Mouse (Mus musculus) hindbrain, embryonic 15.5 days (tissue): ENCODE measurements around the gene Cnnm4. TPM values are rescaled to one million over a fixed set of nuclear protein-coding genes. Genes with fewer than 3 reads are reported as not detected.
"Not testable (repeated sequence)": the region's sequence is repeated elsewhere in the genome, so short reads cannot be mapped to it uniquely, and the experiment has no call there.

Source experiments
- ATAC-seq: fragments of 200-750 bp; cut with Nextera tagmentation; 2 replicates; pipeline ENCODE4 v1.8.0; 2017; ENCODE audit warnings: low read depth, moderate number of reproducible peaks, moderate TSS enrichment; ENCODE audit not compliant: low FRiP score
- H3K27ac ChIP-seq: fragments of 300-500 bp; sonication (generic); replicated peaks from 2 replicates; pipeline ENCODE4 v1.5.1; 2015; ENCODE audit warnings: mild to moderate bottlenecking, inconsistent platforms
- H3K27me3 ChIP-seq: fragments of 300-500 bp; sonication (generic); 2 replicates; pipeline ENCODE4 v1.6.1; 2015; ENCODE audit warnings: control low read depth, inconsistent platforms
- H3K36me3 ChIP-seq: fragments of 300-500 bp; sonication (generic); 2 replicates; pipeline ENCODE4 v1.6.1; 2015; ENCODE audit warnings: control low read depth, inconsistent platforms
- H3K4me1 ChIP-seq: fragments of 300-500 bp; sonication (generic); replicated peaks from 2 replicates; pipeline ENCODE4 v1.6.1; 2015; ENCODE audit warnings: control low read depth, inconsistent platforms
- H3K4me2 ChIP-seq: fragments of 300-500 bp; sonication (generic); 2 replicates; pipeline ENCODE4 v1.6.1; 2015; ENCODE audit warnings: moderate library complexity, mild to moderate bottlenecking, inconsistent platforms
- H3K4me3 ChIP-seq: fragments of 300-500 bp; sonication (generic); 2 replicates; pipeline ENCODE4 v1.5.1; 2015; ENCODE audit warnings: mild to moderate bottlenecking, inconsistent platforms
- H3K9ac ChIP-seq: fragments of 300-500 bp; sonication (generic); 2 replicates; pipeline ENCODE4 v1.6.1; 2015; ENCODE audit warnings: inconsistent platforms
- H3K9me3 ChIP-seq: fragments of 300-500 bp; sonication (generic); 2 replicates; pipeline ENCODE4 v1.6.1; 2016; ENCODE audit warnings: control low read depth, inconsistent platforms
- WGBS: fragments of 180-500 bp; shearing (Covaris S2); methylation state at CpG from one replicate; pipeline ENCODE4 v1.1.7; 2015; 5-methylcytosine and 5-hydroxymethylcytosine counted together
- polyA plus RNA-seq: library from polyadenylated mRNA; unstranded; fragments of >200 nt; fragmentation: Nextera tagmentation; extraction: Ambion mirVana; gene quantifications from 2 replicates; pipeline ENCODE4 v1.2.1, GENCODE M21; 2015

Cnnm4 gene
- polyA plus RNA-seq, 1 experiment from 2014 or later, result 10.8 TPM

GRCm38 (mm10) chr1:36535477-36536396 is 64.3 kb downstream of the Cnnm4 start:
- Histone ChIP-seq H3K4me1 (no peaks in the 10 kb centered on the region; the same call in 1 of the 2 replicates), H3K4me3 (no peak overlapping the region), H3K9ac (no peak overlapping the region), H3K27me3 (no peaks in the 10 kb centered on the region), H3K9me3 (no peaks in the 10 kb centered on the region), H3K36me3 (peaks cover 3% of the 10 kb centered on the region; the same call in 1 of the 2 replicates), H3K27ac (no peak overlapping the region), H3K4me2 (no peak overlapping the region)
- no peak for ATAC-seq
- WGBS, result 81% methylated on average over 11 of the region's 11 CpGs

GRCm38 (mm10) chr1:36536397-36536728 is 64.9 kb downstream of the Cnnm4 start:
- H3K36me3 ChIP-seq, result peaks cover 7% of the 10 kb centered on the region
- no peaks in the 10 kb centered on the region for H3K27me3 ChIP-seq
- no peak overlapping the region for H3K4me3 ChIP-seq
- no peaks in the 10 kb centered on the region; the same call in 1 of the 2 replicates for H3K4me1 ChIP-seq
- WGBS, result 84% methylated on average over 8 of the region's 8 CpGs
- no peak overlapping the region for H3K9ac ChIP-seq
- no peaks in the 10 kb centered on the region for H3K9me3 ChIP-seq
- no peak overlapping the region for H3K27ac ChIP-seq
- ATAC-seq, result no peak
- H3K4me2 ChIP-seq, result no peak overlapping the region

GRCm38 (mm10) chr1:36536783-36537182 is 65.4 kb downstream of the Cnnm4 start, which contains the start of gene Ankrd23:
Ankrd23 (minus strand) TSS chr1:36536883.
- H3K4me3 ChIP-seq, H3K9ac ChIP-seq, H3K4me1 ChIP-seq, H3K27me3 ChIP-seq, H3K4me2 ChIP-seq, ATAC-seq, H3K27ac ChIP-seq, H3K9me3 ChIP-seq: not testable (repeated sequence)
- 97% methylated on average over 9 of the region's 9 CpGs for WGBS
- peaks cover 12% of the 10 kb centered on the region for H3K36me3 ChIP-seq

- no peak overlapping the region for H3K9ac ChIP-seq
- H3K9me3 ChIP-seq, result no peaks in the 10 kb centered on the region
- no peak for ATAC-seq
- H3K27ac ChIP-seq, result no peak overlapping the region
- no peak overlapping the region for H3K4me3 ChIP-seq
- H3K27me3 ChIP-seq, result no peaks in the 10 kb centered on the region
- H3K36me3 ChIP-seq, result peaks cover 16% of the 10 kb centered on the region
- H3K4me2 ChIP-seq, result no peak overlapping the region
- WGBS, result 79% methylated on average over 4 of the region's 4 CpGs
- H3K4me1 ChIP-seq, result no peaks in the 10 kb centered on the region; the same call in 1 of the 2 replicates
Measured at GRCm38 (mm10) chr1:36538727-36539126, 67.3 kb downstream of the Cnnm4 start.

GRCm38 (mm10) chr1:36539186-36539585 is 67.8 kb downstream of the Cnnm4 start, which contains the start of gene Gm42417:
Gm42417 (minus strand) TSS chr1:36539429.
- Histone ChIP-seq H3K9me3 (no peaks in the 10 kb centered on the region), H3K9ac (no peak within 1 kb of the TSS), H3K4me3 (no peak within 1 kb of the TSS), H3K27me3 (no peaks in the 10 kb centered on the region), H3K4me1 (no peaks in the 10 kb centered on the region; the same call in 1 of the 2 replicates), H3K4me2 (no peak within 1 kb of the TSS), H3K36me3 (peaks cover 16% of the 10 kb centered on the region), H3K27ac (no peak within 1 kb of the TSS)
- ATAC-seq, result no peak
- 52% methylated on average over 9 of the region's 9 CpGs for WGBS

- Histone ChIP-seq H3K9me3 (no peaks in the 10 kb centered on the region), H3K4me2 (no peak overlapping the region), H3K9ac (no peak overlapping the region), H3K36me3 (peaks cover 16% of the 10 kb centered on the region), H3K27me3 (no peaks in the 10 kb centered on the region), H3K27ac (no peak overlapping the region), H3K4me1 (no peaks in the 10 kb centered on the region; the same call in 1 of the 2 replicates), H3K4me3 (no peak overlapping the region)
- ATAC-seq, result no peak
- 89% methylated on average over 11 of the region's 11 CpGs for WGBS
Measured at GRCm38 (mm10) chr1:36540132-36540531, 68.7 kb downstream of the Cnnm4 start.

- Histone ChIP-seq H3K4me1 (peaks cover 5% of the 10 kb centered on the region), H3K9ac (no peak overlapping the region), H3K4me3 (no peak overlapping the region), H3K9me3 (no peaks in the 10 kb centered on the region), H3K36me3 (peaks cover 16% of the 10 kb centered on the region), H3K27ac (no peak overlapping the region), H3K27me3 (no peaks in the 10 kb centered on the region), H3K4me2 (no peak overlapping the region)
- no peak for ATAC-seq
- 90% methylated on average over 12 of the region's 12 CpGs for whole genome bisulfite sequencing
Measured at GRCm38 (mm10) chr1:36540807-36541206, 69.4 kb downstream of the Cnnm4 start.

- H3K9ac ChIP-seq, result no peak overlapping the region
- 94% methylated on average over 16 of the region's 16 CpGs for WGBS
Measured at GRCm38 (mm10) chr1:36541844-36542243, 70.4 kb downstream of the Cnnm4 start.

GRCm38 (mm10) chr1:36542925-36543324 is 71.5 kb downstream of the Cnnm4 start:
- H3K9me3 ChIP-seq, result no peaks in the 10 kb centered on the region

More at GRCm38 (mm10) chr1:36541844-36542243, 70.4 kb downstream of the Cnnm4 start:
- peaks cover 16% of the 10 kb centered on the region for H3K4me1 ChIP-seq
- H3K27me3 ChIP-seq, result no peaks in the 10 kb centered on the region
- H3K27ac ChIP-seq, result no peak overlapping the region
- H3K9me3 ChIP-seq, result no peaks in the 10 kb centered on the region
- no peak overlapping the region for H3K4me3 ChIP-seq
- H3K4me2 ChIP-seq, result no peak overlapping the region
- ATAC-seq, result no peak
- peaks cover 16% of the 10 kb centered on the region for H3K36me3 ChIP-seq

GRCm38 (mm10) chr1:36545382-36545781 is 74.0 kb downstream of the Cnnm4 start:
- Histone ChIP-seq H3K9me3 (no peaks in the 10 kb centered on the region), H3K4me3 (no peak overlapping the region), H3K27me3 (no peaks in the 10 kb centered on the region), H3K36me3 (peaks cover 37% of the 10 kb centered on the region), H3K4me2 (no peak overlapping the region), H3K9ac (no peak overlapping the region), H3K4me1 (peaks cover 41% of the 10 kb centered on the region), H3K27ac (no peak overlapping the region)
- no peak for ATAC-seq
- WGBS, result 72% methylated on average over 2 of the region's 2 CpGs

More at GRCm38 (mm10) chr1:36542925-36543324, 71.5 kb downstream of the Cnnm4 start:
- Histone ChIP-seq H3K4me3 (no peak overlapping the region), H3K36me3 (peaks cover 16% of the 10 kb centered on the region), H3K27ac (no peak overlapping the region), H3K4me1 (peaks cover 23% of the 10 kb centered on the region), H3K4me2 (no peak overlapping the region), H3K9ac (no peak overlapping the region), H3K27me3 (no peaks in the 10 kb centered on the region)
- 91% methylated on average over 9 of the region's 9 CpGs for WGBS
- no peak for ATAC-seq

GRCm38 (mm10) chr1:36545845-36546600 is 74.6 kb downstream of the Cnnm4 start:
- Histone ChIP-seq H3K9me3 (no peaks in the 10 kb centered on the region), H3K9ac (peak overlapping the region; percentile 66; the same call in 1 of the 2 replicates), H3K4me2 (peak overlapping the region; percentile 82), H3K4me3 (peak overlapping the region; percentile 59), H3K27ac (peak overlapping the region; percentile 76; the same call in 1 of the 2 replicates), H3K27me3 (no peaks in the 10 kb centered on the region), H3K4me1 (peaks cover 41% of the 10 kb centered on the region), H3K36me3 (peaks cover 38% of the 10 kb centered on the region)
- WGBS, result 68% methylated on average over 19 of the region's 19 CpGs
- no peak for ATAC-seq
